Mouse (Mus musculus) myocyte (in vitro differentiated cells): ENCODE measurements around the gene Tmprss11f. TPM values are rescaled to one million over a fixed set of nuclear protein-coding genes. Genes with fewer than 3 reads are reported as not detected.
"Not testable (repeated sequence)": the region's sequence is repeated elsewhere in the genome, so short reads cannot be mapped to it uniquely, and the experiment has no call there.

Source experiments
- H3K27me3 ChIP-seq: one replicate; pipeline ENCODE4 v1.6.1; 2011; ENCODE audit not compliant: control insufficient read depth, insufficient read depth, insufficient read length
- H3K36me3 ChIP-seq: one replicate; pipeline ENCODE4 v1.6.1; 2011; ENCODE audit not compliant: control insufficient read depth, insufficient read depth
- H3K4me2 ChIP-seq: one replicate; pipeline ENCODE4 v1.6.1; 2011; ENCODE audit warnings: low read depth, control low read depth
- H3K4me3 ChIP-seq: one replicate; pipeline ENCODE4 v1.5.1; 2011; ENCODE audit warnings: mild to moderate bottlenecking, control low read depth, moderate library complexity
- H3K79me2 ChIP-seq: one replicate; pipeline ENCODE4 v1.6.1; 2011; ENCODE audit not compliant: control insufficient read depth, insufficient read depth
- H3ac ChIP-seq: one replicate; pipeline ENCODE4 v1.6.1; 2011; ENCODE audit not compliant: control insufficient read depth, insufficient read length
- CEBPB ChIP-seq: IDR thresholded peaks from 2 replicates; pipeline ENCODE4 v1.6.1; 2011; ENCODE audit warnings: mild to moderate bottlenecking, moderate library complexity; ENCODE audit not compliant: poor library complexity, insufficient read depth, severe bottlenecking
- E2F4 ChIP-seq: IDR thresholded peaks from one replicate; pipeline ENCODE4 v1.6.1; 2011; ENCODE audit warnings: mild to moderate bottlenecking, control low read depth, moderate library complexity; ENCODE audit not compliant: insufficient read depth
- MAX ChIP-seq: IDR thresholded peaks from one replicate; pipeline ENCODE4 v1.6.1; 2011; ENCODE audit warnings: low read depth, mild to moderate bottlenecking, control low read depth
- MYOD1 ChIP-seq, 3 experiments: IDR thresholded peaks; one replicate each; pipeline ENCODE4 v1.6.1; 2011; ENCODE audit warnings: control low read depth in 2 of 3, low read depth in 2 of 3, mild to moderate bottlenecking in 2 of 3, moderate library complexity in 1 of 3; ENCODE audit not compliant: insufficient read length in 2 of 3, control insufficient read depth in 1 of 3
- MYOG ChIP-seq, 3 experiments: IDR thresholded peaks; one replicate each; pipeline ENCODE4 v1.6.1; 2011; ENCODE audit warnings: control low read depth in 2 of 3, low read depth in 2 of 3, mild to moderate bottlenecking in 2 of 3; ENCODE audit not compliant: insufficient read length in 2 of 3, control insufficient read depth in 1 of 3, insufficient read depth in 1 of 3
- POLR2A ChIP-seq: IDR thresholded peaks from one replicate; pipeline ENCODE4 v1.6.1; 2011; ENCODE audit warnings: low read depth, mild to moderate bottlenecking, control low read depth, moderate library complexity; ENCODE audit not compliant: insufficient read length
- POLR2AphosphoS2 ChIP-seq: IDR thresholded peaks from one replicate; pipeline ENCODE4 v1.6.1; 2011; ENCODE audit warnings: low read depth, control low read depth; ENCODE audit not compliant: insufficient read length
- REST ChIP-seq: IDR thresholded peaks from one replicate; pipeline ENCODE4 v1.6.1; 2011; ENCODE audit warnings: mild to moderate bottlenecking, control low read depth, moderate library complexity; ENCODE audit not compliant: insufficient read depth, insufficient read length
- SRF ChIP-seq: IDR thresholded peaks from one replicate; pipeline ENCODE4 v1.6.1; 2011; ENCODE audit warnings: low read depth; ENCODE audit not compliant: control insufficient read depth, insufficient read length
- TCF12 ChIP-seq: IDR thresholded peaks from one replicate; pipeline ENCODE4 v1.6.1; 2011; ENCODE audit warnings: mild to moderate bottlenecking, control low read depth; ENCODE audit not compliant: poor library complexity, insufficient read depth, severe bottlenecking
- TCF3 ChIP-seq: IDR thresholded peaks from one replicate; pipeline ENCODE4 v1.6.1; 2011; ENCODE audit warnings: low read depth, control low read depth; ENCODE audit not compliant: insufficient read length
- USF1 ChIP-seq: IDR thresholded peaks from one replicate; pipeline ENCODE4 v1.6.1; 2011; ENCODE audit warnings: low read depth, mild to moderate bottlenecking, control low read depth, moderate library complexity
- polyA plus RNA-seq: library from polyadenylated mRNA; unstranded; fragments of >200 nt; fragmentation: generic; extraction: Trizol; gene quantifications from one replicate; pipeline ENCODE4 v1.2.1, GENCODE M21; 2012; ENCODE audit warnings: missing spikeins

Gene Tmprss11f
- polyA plus RNA-seq, 1 experiment: 0.04 TPM

DNA sequence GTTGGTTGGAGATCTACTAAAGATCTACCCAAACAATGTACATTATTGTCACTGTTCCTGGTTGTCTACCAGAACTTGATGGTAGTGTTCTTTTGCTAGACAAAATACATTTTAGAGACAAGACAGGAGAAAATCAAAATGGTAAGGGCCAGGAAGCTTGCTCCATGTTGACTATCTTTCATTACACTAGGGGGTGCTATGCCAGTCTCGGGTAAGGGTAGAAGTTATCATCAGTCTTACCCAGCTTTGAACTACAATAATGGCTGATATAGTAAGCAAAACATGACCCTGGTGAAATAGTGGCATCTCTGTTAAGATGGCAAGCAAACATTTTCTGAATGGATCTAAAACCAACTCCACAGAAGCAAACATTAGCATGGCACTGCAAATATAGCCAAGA, 10.4 kb downstream of the Tmprss11f start:
- Histone ChIP-seq H3K36me3 (no peaks in the 10 kb centered on the region), H3ac (no peak overlapping the region), H3K79me2 (no peaks in the 10 kb centered on the region), H3K27me3 (no peaks in the 10 kb centered on the region), H3K4me3 (no peak overlapping the region), H3K4me2 (no peak overlapping the region)
- TF ChIP-seq TCF12: no peak
- no peak for TF ChIP-seq POLR2A

DNA sequence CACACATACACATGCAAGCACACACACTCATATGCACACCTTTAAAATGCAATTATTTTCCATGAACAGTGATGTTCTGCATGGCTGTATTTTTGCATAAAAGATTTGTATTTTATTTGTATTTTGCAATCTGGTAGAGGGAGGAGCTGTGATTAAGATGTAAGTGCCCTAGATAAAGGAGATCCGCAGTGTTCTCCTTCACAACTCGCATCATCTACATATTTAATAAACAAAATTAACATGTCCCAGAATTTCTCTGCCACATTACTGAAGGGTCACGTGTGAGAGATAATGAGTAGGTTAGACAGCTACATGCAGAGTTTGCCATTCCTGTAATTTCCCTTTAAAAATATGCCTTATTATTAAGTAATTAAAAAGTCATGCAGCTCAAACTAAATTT, 46.3 kb downstream of the Tmprss11f start:
- Histone ChIP-seq H3K79me2 (no peaks in the 10 kb centered on the region), H3K27me3 (no peaks in the 10 kb centered on the region), H3K36me3 (no peaks in the 10 kb centered on the region), H3K4me3 (no peak overlapping the region), H3ac (no peak overlapping the region), H3K4me2 (no peak overlapping the region)
- TF ChIP-seq MAX (no peak), CEBPB (no peak), TCF12 (no peak), MYOD1 (IDR thresholded peaks at IDR 0.05; ENCODE audit: control insufficient read depth in 1 of 3, insufficient read length in 2 of 3, low read depth in 2 of 3) (no peak), TCF3 (no peak), MYOG (IDR thresholded peaks at IDR 0.05; ENCODE audit: control insufficient read depth in 1 of 3, insufficient read depth in 1 of 3, insufficient read length in 2 of 3, low read depth in 2 of 3) (no peak), SRF (no peak), REST (no peak), POLR2AphosphoS2 (no peak), USF1 (no peak)

DNA sequence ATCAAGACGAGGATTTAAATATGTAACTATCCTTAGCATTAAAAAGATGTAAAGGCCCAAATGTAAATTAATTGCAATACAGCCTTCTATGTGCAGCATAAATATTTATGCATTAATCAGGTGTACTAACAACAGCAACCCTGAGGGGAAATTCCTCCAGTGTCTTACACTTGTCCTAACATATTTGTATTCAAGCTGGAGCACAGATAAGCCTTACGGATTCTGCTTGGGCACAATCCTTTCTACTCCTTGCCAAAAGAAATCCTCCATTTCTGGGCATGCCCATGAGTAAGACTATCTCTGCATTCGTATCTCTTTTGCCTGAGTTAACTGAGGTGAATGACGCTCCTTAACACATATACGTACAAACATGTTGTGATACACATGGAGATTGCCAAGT, 49.6 kb downstream of the Tmprss11f start:
- Histone ChIP-seq H3K4me3 (no peak overlapping the region), H3K79me2 (no peaks in the 10 kb centered on the region), H3K36me3 (no peaks in the 10 kb centered on the region), H3K4me2 (no peak overlapping the region), H3ac (no peak overlapping the region), H3K27me3 (no peaks in the 10 kb centered on the region)
- TF ChIP-seq MAX (no peak), POLR2AphosphoS2 (no peak), MYOG (IDR thresholded peaks at IDR 0.05; ENCODE audit: control insufficient read depth in 1 of 3, insufficient read depth in 1 of 3, insufficient read length in 2 of 3, low read depth in 2 of 3) (no peak), SRF (no peak), TCF3 (no peak), E2F4 (no peak), CEBPB (no peak), POLR2A (no peak), REST (no peak)

- Histone ChIP-seq H3K27me3 (no peaks in the 10 kb centered on the region), H3ac (no peak overlapping the region), H3K79me2 (no peaks in the 10 kb centered on the region), H3K4me3 (no peak overlapping the region), H3K4me2 (no peak overlapping the region), H3K36me3 (no peaks in the 10 kb centered on the region)
- TF ChIP-seq MAX (no peak), E2F4 (no peak), REST (no peak), CEBPB (no peak), TCF12 (no peak), POLR2A (no peak), TCF3 (no peak), MYOG (IDR thresholded peaks at IDR 0.05; ENCODE audit: control insufficient read depth in 1 of 3, insufficient read depth in 1 of 3, insufficient read length in 2 of 3, low read depth in 2 of 3) (no peak), SRF (no peak), USF1 (no peak), MYOD1 (IDR thresholded peaks at IDR 0.05; ENCODE audit: control insufficient read depth in 1 of 3, insufficient read length in 2 of 3, low read depth in 2 of 3) (no peak), POLR2AphosphoS2 (no peak)
Measured at GRCm38 (mm10) chr5:86581998-86582397, 50.2 kb downstream of the Tmprss11f start.

DNA sequence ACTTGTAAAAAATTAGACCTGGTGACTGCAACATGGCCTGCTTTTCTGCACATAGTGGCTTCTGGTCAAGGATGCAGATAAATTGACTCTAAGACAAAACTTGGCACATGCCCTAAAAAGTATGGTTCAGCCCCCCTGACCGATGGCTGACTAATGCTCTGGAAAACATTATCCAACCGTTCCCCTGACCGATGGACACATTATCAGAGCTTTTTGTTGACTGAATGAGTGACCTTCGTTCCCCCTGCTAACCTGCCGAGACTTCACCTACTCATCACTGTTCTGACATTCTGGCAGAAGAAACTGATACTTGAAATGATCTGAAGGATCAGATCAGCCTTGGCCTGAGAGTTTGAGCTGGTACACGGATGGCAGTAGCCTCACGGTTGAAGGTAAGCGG, 53.5 kb downstream of the Tmprss11f start:
- not testable (repeated sequence) for H3K27me3 ChIP-seq, H3K79me2 ChIP-seq, H3K36me3 ChIP-seq, H3ac ChIP-seq, H3K4me2 ChIP-seq, H3K4me3 ChIP-seq

DNA sequence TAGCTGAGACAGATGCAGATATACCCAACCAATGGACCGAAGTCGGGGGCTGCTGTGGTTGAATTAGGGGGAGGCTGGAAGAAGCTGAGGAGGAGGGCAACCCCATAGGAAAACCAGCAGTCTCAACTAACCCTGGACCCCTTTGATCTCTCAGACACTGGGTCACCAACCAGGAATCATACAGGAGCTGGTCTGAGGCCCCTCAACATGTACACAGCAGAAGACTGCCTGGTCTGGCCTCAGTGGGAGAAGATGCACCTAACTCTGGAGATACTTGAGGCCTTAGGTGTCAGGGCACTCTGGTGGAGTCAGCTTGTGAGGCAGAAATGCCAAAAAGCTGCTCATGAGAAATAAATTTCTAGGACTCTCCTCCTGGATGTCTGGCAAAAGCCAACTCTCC, 85.5 kb downstream of the Tmprss11f start:
- Histone ChIP-seq H3K27me3 (no peaks in the 10 kb centered on the region), H3K36me3 (no peaks in the 10 kb centered on the region), H3K4me3 (no peak overlapping the region), H3K79me2 (no peaks in the 10 kb centered on the region), H3ac (no peak overlapping the region), H3K4me2 (no peak overlapping the region)
- TF ChIP-seq TCF12: no peak
- TF ChIP-seq MYOG (IDR thresholded peaks at IDR 0.05; ENCODE audit: control insufficient read depth in 1 of 3, insufficient read depth in 1 of 3, insufficient read length in 2 of 3, low read depth in 2 of 3): no peak
- TF ChIP-seq TCF3: no peak
- no peak for TF ChIP-seq E2F4
- TF ChIP-seq SRF: no peak
